Mouse (Mus musculus) C2C12 (cell line): ENCODE measurements around the gene Pigr. TPM values are rescaled to one million over a fixed set of nuclear protein-coding genes. Genes with fewer than 3 reads are reported as not detected.

Experiments
- H3K27me3 ChIP-seq: one replicate; pipeline ENCODE4 v1.6.1; 2011; ENCODE audit not compliant: control insufficient read depth, insufficient read depth, insufficient read length
- H3K36me3 ChIP-seq: one replicate; pipeline ENCODE4 v1.6.1; 2011; ENCODE audit not compliant: control insufficient read depth, insufficient read depth
- H3K4me3 ChIP-seq: one replicate; pipeline ENCODE4 v1.5.1; 2011; ENCODE audit warnings: mild to moderate bottlenecking, control low read depth; ENCODE audit not compliant: poor library complexity, insufficient read depth, severe bottlenecking
- H3K79me2 ChIP-seq: one replicate; pipeline ENCODE4 v1.6.1; 2011; ENCODE audit not compliant: control insufficient read depth, insufficient read depth
- H3K79me3 ChIP-seq: one replicate; pipeline ENCODE4 v1.6.1; 2011; ENCODE audit warnings: low read depth, control low read depth
- H3ac ChIP-seq: one replicate; pipeline ENCODE3; 2011; ENCODE audit warnings: low read depth; ENCODE audit not compliant: control insufficient read depth, insufficient read length
- CEBPB ChIP-seq: IDR thresholded peaks from one replicate; pipeline ENCODE4 v1.6.1; 2011; ENCODE audit warnings: low read depth, mild to moderate bottlenecking, control low read depth, moderate library complexity
- CTCF ChIP-seq: IDR thresholded peaks from one replicate; pipeline ENCODE4 v1.5.1; 2011; ENCODE audit not compliant: control insufficient read depth, insufficient read depth, insufficient read length
- FOSL1 ChIP-seq: IDR thresholded peaks from one replicate; pipeline ENCODE4 v1.8.0; 2011; ENCODE audit warnings: mild to moderate bottlenecking, low read length; ENCODE audit not compliant: poor library complexity, insufficient read depth, severe bottlenecking
- MAX ChIP-seq: IDR thresholded peaks from one replicate; pipeline ENCODE4 v1.6.1; 2011; ENCODE audit warnings: mild to moderate bottlenecking, control low read depth
- MYOD1 ChIP-seq: IDR thresholded peaks from one replicate; pipeline ENCODE4 v1.6.1; 2011; ENCODE audit warnings: low read depth; ENCODE audit not compliant: control insufficient read depth, insufficient read length
- MYOG ChIP-seq: IDR thresholded peaks from one replicate; pipeline ENCODE4 v1.6.1; 2011; ENCODE audit not compliant: control insufficient read depth, insufficient read length; ENCODE audit errors: extremely low read depth
- USF1 ChIP-seq: IDR thresholded peaks from one replicate; pipeline ENCODE4 v1.6.1; 2011; ENCODE audit warnings: low read depth, mild to moderate bottlenecking, control low read depth, moderate library complexity
- polyA plus RNA-seq: library from polyadenylated mRNA; unstranded; fragments of >200 nt; fragmentation: generic; extraction: Trizol; gene quantifications from one replicate; pipeline ENCODE4 v1.2.1, GENCODE M21; 2012; ENCODE audit warnings: missing spikeins

The Pigr gene
- polyA plus RNA-seq, 1 experiment: not detected

GRCm38 (mm10) chr1:130796967-130797684, 29.4 kb upstream of the Pigr start:
- H3K36me3 ChIP-seq: no peaks in the 10 kb centered on the region
- no peak overlapping the region for H3K4me3 ChIP-seq
- TF ChIP-seq CEBPB: no peak
- TF ChIP-seq MAX: no peak
- no peak for TF ChIP-seq MYOD1
- TF ChIP-seq MYOG: no peak
- TF ChIP-seq FOSL1: no peak
- TF ChIP-seq USF1: no peak
- no peak for TF ChIP-seq CTCF
- H3K79me3 ChIP-seq: no peaks in the 10 kb centered on the region
- H3K79me2 ChIP-seq: no peaks in the 10 kb centered on the region
- H3ac ChIP-seq: no peak overlapping the region
- H3K27me3 ChIP-seq: peaks cover 12% of the 10 kb centered on the region

- H3K79me3 ChIP-seq: no peaks in the 10 kb centered on the region
- no peak overlapping the region for H3K4me3 ChIP-seq
- H3K79me2 ChIP-seq: no peaks in the 10 kb centered on the region
- H3K36me3 ChIP-seq: no peaks in the 10 kb centered on the region
- TF ChIP-seq CEBPB (no peak), MYOG (no peak), MYOD1 (no peak), CTCF (no peak), USF1 (no peak), MAX (no peak), FOSL1 (no peak)
- no peak overlapping the region for H3ac ChIP-seq
- peaks cover 20% of the 10 kb centered on the region for H3K27me3 ChIP-seq
Measured at GRCm38 (mm10) chr1:130798037-130798436, 28.4 kb upstream of the Pigr start.

GRCm38 (mm10) chr1:130798551-130798950, 27.9 kb upstream of the Pigr start:
- no peaks in the 10 kb centered on the region for H3K79me3 ChIP-seq
- no peak for TF ChIP-seq FOSL1
- TF ChIP-seq CTCF: no peak
- TF ChIP-seq CEBPB: no peak
- no peak for TF ChIP-seq USF1
- TF ChIP-seq MYOD1: no peak
- TF ChIP-seq MAX: no peak
- no peak for TF ChIP-seq MYOG

GRCm38 (mm10) chr1:130799399-130799798, 27.1 kb upstream of the Pigr start:
- Histone ChIP-seq H3K79me2 (no peaks in the 10 kb centered on the region), H3K79me3 (no peaks in the 10 kb centered on the region), H3ac (no peak overlapping the region), H3K27me3 (peaks cover 25% of the 10 kb centered on the region), H3K36me3 (no peaks in the 10 kb centered on the region), H3K4me3 (no peak overlapping the region)
- TF ChIP-seq CEBPB (no peak), MAX (no peak), MYOG (no peak), MYOD1 (no peak), CTCF (no peak), USF1 (no peak), FOSL1 (no peak)

More at GRCm38 (mm10) chr1:130798551-130798950, 27.9 kb upstream of the Pigr start:
- Histone ChIP-seq H3K36me3 (no peaks in the 10 kb centered on the region), H3K79me2 (no peaks in the 10 kb centered on the region), H3K27me3 (peaks cover 25% of the 10 kb centered on the region), H3K4me3 (no peak overlapping the region), H3ac (no peak overlapping the region)

- Histone ChIP-seq H3K36me3 (no peaks in the 10 kb centered on the region), H3K27me3 (peaks cover 32% of the 10 kb centered on the region), H3ac (no peak within 1 kb of the TSS), H3K4me3 (no peak within 1 kb of the TSS), H3K79me2 (no peaks in the 10 kb centered on the region), H3K79me3 (no peaks in the 10 kb centered on the region)
- TF ChIP-seq USF1: no peak
- no peak for TF ChIP-seq MYOG
- no peak for TF ChIP-seq FOSL1
- no peak for TF ChIP-seq MAX
- TF ChIP-seq CEBPB: no peak
- no peak for TF ChIP-seq CTCF
Measured at GRCm38 (mm10) chr1:130800602-130801001, 25.9 kb upstream of the Pigr start, which contains the start of gene Fcamr. Fcamr (plus strand) TSS chr1:130800902.
